Comparison of ENCODE assay signal across 25 mouse cellular contexts in the genomic region with DNA sequence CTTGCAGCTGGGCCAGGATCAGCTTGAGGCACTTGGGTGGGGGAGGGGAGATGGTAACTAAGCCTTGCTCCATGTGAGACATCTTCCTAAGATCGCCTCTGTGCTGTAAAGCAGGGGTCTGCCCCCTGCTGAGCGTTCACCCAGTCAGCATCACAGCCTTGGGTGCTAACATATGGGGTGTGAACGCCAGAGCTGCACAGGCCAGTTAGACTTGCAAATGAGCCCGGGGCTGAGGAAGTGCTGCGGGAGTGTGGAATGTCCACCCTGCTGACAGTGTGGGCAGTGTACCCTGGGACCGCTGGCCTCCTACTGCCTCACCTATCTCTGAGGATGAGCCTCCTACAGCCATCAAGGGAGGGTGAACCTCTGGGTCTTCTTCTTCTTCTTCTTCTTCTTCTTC. TPM values are rescaled to one million over a fixed set of nuclear protein-coding genes. Genes with fewer than 3 reads are reported as not detected.
DNase-seq lines count a peak whose midpoint lies in the region; ATAC-seq and TF ChIP-seq lines count a peak whose summit lies in the region.
"Had no signal": no experiment of that assay in that cellular context is flagged by ENCODE, and none has a peak within 500 bp of the region (broad histone marks: within the 10 kb centered on the region; RNA-seq: fewer than 3 reads in every experiment).

No protein-coding gene starts in this region.

- H3K36me3 ChIP-seq in forebrain, embryonic 16.5 days (ENCODE audit: control insufficient read depth, insufficient read depth) = no peaks in the 10 kb centered on the region
- no peaks in the 10 kb centered on the region for H3K36me3 ChIP-seq in forebrain, embryonic 11.5 days (ENCODE audit: control insufficient read depth, insufficient read depth, low read length)
- H3K36me3 ChIP-seq in hindbrain, embryonic 10.5 days = no peaks in the 10 kb centered on the region
- no peaks in the 10 kb centered on the region for H3K36me3 ChIP-seq in hindbrain, embryonic 11.5 days (ENCODE audit: control insufficient read depth, insufficient read depth, low read length)
- H3K36me3 ChIP-seq in midbrain, embryonic 10.5 days = no peaks in the 10 kb centered on the region
- no peaks in the 10 kb centered on the region for H3K36me3 ChIP-seq in midbrain, embryonic 13.5 days
- no peaks in the 10 kb centered on the region for H3K36me3 ChIP-seq in stomach, postnatal 0 days (ENCODE audit: control insufficient read depth, insufficient read depth, low read length)

- WGBS in forebrain, embryonic 16.5 days = 43% methylated on average over 6 of the region's 6 CpGs
- WGBS in forebrain, embryonic 11.5 days = 63% methylated on average over 6 of the region's 6 CpGs
- WGBS in hindbrain, embryonic 10.5 days = 52% methylated on average over 6 of the region's 6 CpGs
- WGBS in hindbrain, embryonic 11.5 days = 43% methylated on average over 6 of the region's 6 CpGs
- WGBS in midbrain, embryonic 10.5 days = 52% methylated on average over 6 of the region's 6 CpGs
- 56% methylated on average over 6 of the region's 6 CpGs for WGBS in midbrain, embryonic 13.5 days
- 45% methylated on average over 6 of the region's 6 CpGs for WGBS in stomach, postnatal 0 days

- no peak overlapping the region for H3K27ac ChIP-seq in forebrain, embryonic 16.5 days (ENCODE audit: low read length)
- H3K27ac ChIP-seq in forebrain, embryonic 11.5 days (ENCODE audit: low read depth, low read length) = no peak overlapping the region
- peak overlapping the region; percentile 56; the same call in 1 of the 2 replicates for H3K27ac ChIP-seq in hindbrain, embryonic 10.5 days
- H3K27ac ChIP-seq in hindbrain, embryonic 11.5 days (ENCODE audit: low read depth, low read length) = no peak overlapping the region
- H3K27ac ChIP-seq in midbrain, embryonic 10.5 days (replicated peaks) = peak overlapping the region; percentile 19; the same call in 1 of the 2 replicates
- no peak overlapping the region for H3K27ac ChIP-seq in midbrain, embryonic 13.5 days
- no peak overlapping the region for H3K27ac ChIP-seq in stomach, postnatal 0 days (replicated peaks)
- H3K27ac ChIP-seq: gastrocnemius, adult 2 months; hindbrain, embryonic 14.5 days; hindbrain, postnatal 0 days had no signal

- H3K4me3 ChIP-seq in forebrain, embryonic 16.5 days (replicated peaks; ENCODE audit: low read length) = no peak overlapping the region
- no peak overlapping the region for H3K4me3 ChIP-seq in forebrain, embryonic 11.5 days (ENCODE audit: low read depth, low read length)
- H3K4me3 ChIP-seq in hindbrain, embryonic 10.5 days = no peak overlapping the region
- no peak overlapping the region for H3K4me3 ChIP-seq in hindbrain, embryonic 11.5 days (ENCODE audit: low read depth, low read length)
- no peak overlapping the region for H3K4me3 ChIP-seq in midbrain, embryonic 10.5 days
- no peak overlapping the region for H3K4me3 ChIP-seq in midbrain, embryonic 13.5 days (replicated peaks)
- no peak overlapping the region for H3K4me3 ChIP-seq in stomach, postnatal 0 days (ENCODE audit: low read depth, low read length)
- H3K4me3 ChIP-seq: gastrocnemius, adult 2 months had no signal

- TF ChIP-seq EP300 in stomach, postnatal 0 days (optimal IDR thresholded peaks at IDR 0.05) = no peak

- H3K27me3 ChIP-seq in forebrain, embryonic 16.5 days (replicated peaks; ENCODE audit: control insufficient read depth, insufficient read depth, low read length) = no peaks in the 10 kb centered on the region
- H3K27me3 ChIP-seq in forebrain, embryonic 11.5 days (ENCODE audit: control insufficient read depth, insufficient read depth, low read length) = no peaks in the 10 kb centered on the region
- peaks cover 43% of the 10 kb centered on the region for H3K27me3 ChIP-seq in hindbrain, embryonic 10.5 days (ENCODE audit: insufficient read depth, poor library complexity, severe bottlenecking)
- no peaks in the 10 kb centered on the region for H3K27me3 ChIP-seq in hindbrain, embryonic 11.5 days (ENCODE audit: control insufficient read depth, insufficient read depth, low read length)
- peaks cover 29% of the 10 kb centered on the region for H3K27me3 ChIP-seq in midbrain, embryonic 10.5 days (ENCODE audit: low read depth, poor library complexity, severe bottlenecking)
- 0 out of 2 replicates have a peak, but pooled peaks cover 5% of the 10 kb centered on the region for H3K27me3 ChIP-seq in midbrain, embryonic 13.5 days
- no peaks in the 10 kb centered on the region for H3K27me3 ChIP-seq in stomach, postnatal 0 days (ENCODE audit: control insufficient read depth, insufficient read depth, low read length)

- no peak overlapping the region for H3K9ac ChIP-seq in forebrain, embryonic 16.5 days (replicated peaks; ENCODE audit: low read depth, low read length)
- no peak overlapping the region for H3K9ac ChIP-seq in forebrain, embryonic 11.5 days (ENCODE audit: low read length)
- no peak overlapping the region for H3K9ac ChIP-seq in hindbrain, embryonic 11.5 days (ENCODE audit: low read depth, low read length)
- H3K9ac ChIP-seq in midbrain, embryonic 13.5 days (replicated peaks) = no peak overlapping the region
- no peak overlapping the region for H3K9ac ChIP-seq in stomach, postnatal 0 days (ENCODE audit: low read length)
- H3K9ac ChIP-seq: hindbrain, embryonic 14.5 days had no signal

- peaks cover 6% of the 10 kb centered on the region for H3K4me1 ChIP-seq in forebrain, embryonic 16.5 days (replicated peaks; ENCODE audit: control insufficient read depth, insufficient read depth, low read length)
- H3K4me1 ChIP-seq in forebrain, embryonic 11.5 days (replicated peaks; ENCODE audit: control insufficient read depth, insufficient read depth, low read length) = peaks cover 8% of the 10 kb centered on the region; the same call in 1 of the 2 replicates
- H3K4me1 ChIP-seq in hindbrain, embryonic 10.5 days (replicated peaks) = peaks cover 40% of the 10 kb centered on the region
- H3K4me1 ChIP-seq in hindbrain, embryonic 11.5 days (replicated peaks; ENCODE audit: control insufficient read depth, insufficient read depth, low read length) = peaks cover 11% of the 10 kb centered on the region
- peaks cover 37% of the 10 kb centered on the region for H3K4me1 ChIP-seq in midbrain, embryonic 10.5 days
- H3K4me1 ChIP-seq in midbrain, embryonic 13.5 days (replicated peaks) = peaks cover 23% of the 10 kb centered on the region
- no peaks in the 10 kb centered on the region for H3K4me1 ChIP-seq in stomach, postnatal 0 days (replicated peaks; ENCODE audit: control insufficient read depth, insufficient read depth)

- 0 out of 2 replicates have a peak, but pooled peaks have one; percentile 5 for TF ChIP-seq CTCF in stomach, postnatal 0 days (IDR thresholded peaks at IDR 0.05; ENCODE audit: low read depth)

- H3K9me3 ChIP-seq in forebrain, embryonic 16.5 days (ENCODE audit: control insufficient read depth, low read length) = no peaks in the 10 kb centered on the region
- no peaks in the 10 kb centered on the region for H3K9me3 ChIP-seq in forebrain, embryonic 11.5 days (ENCODE audit: control insufficient read depth, low read length)
- H3K9me3 ChIP-seq in hindbrain, embryonic 10.5 days = no peaks in the 10 kb centered on the region
- H3K9me3 ChIP-seq in hindbrain, embryonic 11.5 days (ENCODE audit: control insufficient read depth, low read length) = no peaks in the 10 kb centered on the region
- H3K9me3 ChIP-seq in midbrain, embryonic 10.5 days (replicated peaks) = no peaks in the 10 kb centered on the region
- no peaks in the 10 kb centered on the region for H3K9me3 ChIP-seq in midbrain, embryonic 13.5 days
- no peaks in the 10 kb centered on the region for H3K9me3 ChIP-seq in stomach, postnatal 0 days (ENCODE audit: control insufficient read depth, low read length)

- DNase-seq in forebrain, embryonic 11.5 days (ENCODE audit: low spot score) = no peak
- DNase-seq in hindbrain, embryonic 10.5 days (ENCODE audit: low spot score) = no peak
- DNase-seq in hindbrain, embryonic 11.5 days (ENCODE audit: low spot score) = no peak
- DNase-seq in midbrain, embryonic 10.5 days (ENCODE audit: low spot score) = no peak
- no peak for DNase-seq in stomach, postnatal 0 days (ENCODE audit: low spot score)
- DNase-seq in kidney, postnatal 4 days = no peak
- DNase-seq: adrenal gland, adult 2 months; adrenal gland, postnatal 14 days; cerebellum, adult 11-12 months; cerebellum, adult 8-10 months; cerebellum, postnatal 10 days; cerebellum, postnatal 36 days; embryo, embryonic 11 days; gastrocnemius, adult 2 months; gastrocnemius, postnatal 14 days; heart, adult 11 months had no signal

- no peak overlapping the region for H3K4me2 ChIP-seq in forebrain, embryonic 16.5 days (ENCODE audit: low read length)
- H3K4me2 ChIP-seq in forebrain, embryonic 11.5 days (ENCODE audit: low read depth, low read length, severe bottlenecking) = no peak overlapping the region
- no peak overlapping the region for H3K4me2 ChIP-seq in hindbrain, embryonic 11.5 days (replicated peaks; ENCODE audit: low read depth, low read length)
- no peak overlapping the region for H3K4me2 ChIP-seq in midbrain, embryonic 13.5 days (replicated peaks)
- no peak overlapping the region for H3K4me2 ChIP-seq in stomach, postnatal 0 days (replicated peaks; ENCODE audit: low read depth)
- H3K4me2 ChIP-seq: heart, embryonic 11.5 days; hindbrain, embryonic 14.5 days had no signal

- ATAC-seq in forebrain, embryonic 16.5 days = peak; percentile 41; the same call in 1 of the 2 replicates
- ATAC-seq in forebrain, embryonic 11.5 days (replicated peaks; ENCODE audit: low FRiP score) = no peak
- no peak for ATAC-seq in hindbrain, embryonic 11.5 days (ENCODE audit: low FRiP score)
- no peak for ATAC-seq in midbrain, embryonic 13.5 days
- ATAC-seq in stomach, postnatal 0 days (ENCODE audit: low FRiP score, low TSS enrichment) = no peak
- ATAC-seq: CD4-positive, CD25-positive, alpha-beta regulatory T cell, adult 4 months; hindbrain, postnatal 0 days; inflammation-experienced regulatory T-cells, adult 6 months; intestine, embryonic 16.5 days had no signal

RNA-seq across cellular contexts. Expression of gene Kif26a, which starts 45.7 kb away (rescaled TPM):
- 17.3 and 21.2 TPM in 2 replicates for polyA plus RNA-seq in forebrain, embryonic 16.5 days (2015; fragmentation: Nextera tagmentation; extraction: Ambion mirVana)
- 6.4 and 7.1 TPM in 2 replicates for polyA plus RNA-seq in forebrain, embryonic 11.5 days (2014; fragmentation: Nextera tagmentation; extraction: Ambion mirVana)
- polyA plus RNA-seq in hindbrain, embryonic 10.5 days (2016; fragmentation: Nextera tagmentation; extraction: Ambion mirVana) = 2.7 and 3.1 TPM in 2 replicates
- 2.0 and 2.2 TPM in 2 replicates for polyA plus RNA-seq in hindbrain, embryonic 11.5 days (2014; fragmentation: Nextera tagmentation; extraction: Ambion mirVana)
- polyA plus RNA-seq in midbrain, embryonic 10.5 days (2016; fragmentation: Nextera tagmentation; extraction: Ambion mirVana) = 3.3 and 4.7 TPM in 2 replicates
- polyA plus RNA-seq in midbrain, embryonic 13.5 days (2015; fragmentation: Nextera tagmentation; extraction: Ambion mirVana) = 7.0 and 11.4 TPM in 2 replicates
- polyA plus RNA-seq in stomach, postnatal 0 days (2015; fragmentation: Nextera tagmentation; extraction: Ambion mirVana) = 0.75 and 0.80 TPM in 2 replicates
- polyA plus RNA-seq: C2C12; CD4-positive, CD25-positive, alpha-beta regulatory T cell, adult 4 months; inflammation-experienced regulatory T-cells, adult 6 months had no signal

Comparison
In these comparisons a context has a peak if more than half of its experiments do, and no peak if none do; other contexts are left out.
1. H3K27ac ChIP-seq: peak in hindbrain, embryonic 10.5 days (single experiment) and midbrain, embryonic 10.5 days (single experiment); none in forebrain, embryonic 16.5 days (single experiment), forebrain, embryonic 11.5 days (single experiment), hindbrain, embryonic 11.5 days (single experiment), midbrain, embryonic 13.5 days (single experiment) and stomach, postnatal 0 days (single experiment).